Mouse (Mus musculus): ENCODE data around the gene Amph.

Gene Amph

GRCm38 (mm10) chr13:19139771-19140170 is 191.8 kb downstream of the Amph start:
- DNase-seq (ENCODE audit: low spot score in 2 of 2): no peak

GRCm38 (mm10) chr13:19143766-19144165 is 195.8 kb downstream of the Amph start:
- DNase-seq (ENCODE audit: low spot score in 2 of 2): no peak

DNA sequence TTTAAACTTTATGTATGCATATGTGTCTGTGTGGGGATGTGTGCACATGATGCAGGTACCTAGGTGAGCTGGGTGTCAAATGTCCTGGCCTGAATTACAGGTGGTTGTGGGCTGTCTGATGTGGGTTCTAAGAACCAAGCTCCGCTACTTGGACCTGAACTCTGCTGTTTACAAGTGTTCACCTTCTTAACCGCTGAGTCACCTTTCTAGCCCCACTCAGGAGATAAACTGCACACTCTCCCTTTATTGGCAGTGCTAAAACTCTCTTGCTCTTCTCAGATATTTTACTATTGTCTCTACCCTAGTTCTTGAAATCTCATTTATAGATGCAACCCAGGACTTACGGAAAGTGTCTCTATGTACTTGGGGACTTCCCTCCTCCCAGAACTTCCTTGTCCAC is 199.5 kb downstream of the Amph start:
- no peak for DNase-seq (ENCODE audit: low spot score in 2 of 2)

GRCm38 (mm10) chr13:19149574-19149973 is 201.6 kb downstream of the Amph start:
- DNase-seq (ENCODE audit: low spot score in 2 of 2): no peak

- no peak for DNase-seq (ENCODE audit: low spot score in 2 of 2)
Measured at GRCm38 (mm10) chr13:19150438-19151301, 202.7 kb downstream of the Amph start.

GRCm38 (mm10) chr13:19152126-19152525 is 204.1 kb downstream of the Amph start:
- DNase-seq (ENCODE audit: low spot score in 2 of 2): no peak

DNA sequence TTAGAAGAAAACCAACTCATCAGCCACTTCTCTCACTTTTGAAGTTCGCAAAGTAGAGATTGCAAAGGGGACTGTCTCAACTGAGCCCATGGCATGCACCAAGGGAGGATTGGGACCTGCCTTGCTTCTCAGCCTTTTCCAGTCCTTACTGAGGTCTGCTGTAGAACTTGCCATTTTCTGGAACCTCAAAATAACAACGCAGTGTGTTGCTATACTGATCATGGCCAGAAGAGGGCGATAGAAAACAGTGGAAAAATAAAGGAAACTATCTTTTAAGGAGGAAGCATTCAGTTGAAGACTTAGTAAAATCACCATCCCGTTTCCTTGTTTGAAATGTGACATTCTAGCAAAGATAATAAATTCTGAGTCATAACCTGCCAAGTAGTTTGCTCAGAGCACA is 210.5 kb downstream of the Amph start:
- DNase-seq (ENCODE audit: low spot score in 2 of 2): peak in 1 of 2 experiments; percentile 16

- no peak for DNase-seq (ENCODE audit: low spot score in 2 of 2)
Measured at GRCm38 (mm10) chr13:19160616-19161015, 212.6 kb downstream of the Amph start.

DNA sequence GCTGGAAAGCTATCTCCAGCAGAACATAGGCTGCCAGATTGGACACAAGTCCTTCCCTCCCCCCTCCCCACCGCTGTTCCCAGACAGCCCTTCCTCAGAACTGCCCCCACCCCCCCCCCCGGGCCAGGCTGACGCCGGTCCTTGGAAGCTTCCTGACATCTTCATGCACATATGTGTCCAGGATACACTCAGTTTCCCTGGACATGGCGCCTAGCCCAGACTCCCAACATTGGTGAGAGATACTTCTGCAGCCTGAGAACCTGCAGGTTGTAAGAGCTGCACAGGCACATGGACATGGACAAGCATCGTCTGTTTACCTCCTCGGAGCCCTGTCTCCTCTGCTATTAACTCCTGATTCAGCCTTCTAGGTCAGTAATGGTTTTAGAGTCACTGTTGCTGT is 213.1 kb downstream of the Amph start:
- no peak for DNase-seq (ENCODE audit: low spot score in 2 of 2)

- peak; percentile 11 to 23 for DNase-seq (ENCODE audit: low spot score in 2 of 2)
Measured at GRCm38 (mm10) chr13:19162120-19162519, 214.1 kb downstream of the Amph start.

GRCm38 (mm10) chr13:19177662-19178259 is 229.8 kb downstream of the Amph start:
- peak; percentile 46 to 64 for DNase-seq (ENCODE audit: low spot score in 2 of 2)

DNA sequence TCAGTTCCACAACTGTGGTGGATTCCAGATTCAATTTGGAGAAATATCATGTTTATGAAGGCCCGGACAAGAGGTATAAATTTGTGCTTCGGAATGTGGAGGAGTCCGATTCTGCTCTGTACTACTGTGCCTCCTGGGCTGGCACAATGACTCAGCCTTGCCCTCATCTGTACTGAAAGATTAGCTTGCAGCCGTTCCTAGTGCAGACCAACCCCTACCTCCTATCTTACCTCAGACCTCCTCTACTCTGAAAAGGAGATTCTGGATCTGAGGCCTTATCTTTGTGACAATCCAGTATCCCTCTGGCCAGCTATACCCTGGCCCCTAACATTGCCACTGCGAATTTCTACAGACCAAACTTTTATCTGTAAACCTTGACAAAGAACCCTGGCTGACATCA is 230.3 kb downstream of the Amph start:
- DNase-seq (ENCODE audit: low spot score in 2 of 2): peak; percentile 24 to 46

DNA sequence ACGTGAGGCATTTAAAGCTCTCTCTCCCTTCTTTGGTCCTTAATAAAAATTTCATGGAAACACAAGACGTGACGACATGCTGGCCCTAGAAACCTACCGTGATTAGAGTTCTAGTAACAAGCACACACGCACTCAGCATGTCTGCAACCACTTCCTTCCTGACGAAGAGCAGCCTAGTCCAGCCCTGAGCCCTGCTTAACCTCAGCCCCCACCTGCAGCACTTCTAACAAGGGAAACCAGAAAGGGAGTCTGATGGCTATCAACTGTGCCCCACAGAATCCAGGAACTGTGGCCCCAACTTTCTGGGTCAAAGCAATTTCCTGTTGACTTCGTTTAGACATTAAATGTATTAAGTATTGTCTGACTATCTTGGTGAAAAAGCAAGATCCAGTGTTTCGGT is 234.3 kb downstream of the Amph start:
- peak; percentile 50 to 58 for DNase-seq (ENCODE audit: low spot score in 2 of 2)

DNA sequence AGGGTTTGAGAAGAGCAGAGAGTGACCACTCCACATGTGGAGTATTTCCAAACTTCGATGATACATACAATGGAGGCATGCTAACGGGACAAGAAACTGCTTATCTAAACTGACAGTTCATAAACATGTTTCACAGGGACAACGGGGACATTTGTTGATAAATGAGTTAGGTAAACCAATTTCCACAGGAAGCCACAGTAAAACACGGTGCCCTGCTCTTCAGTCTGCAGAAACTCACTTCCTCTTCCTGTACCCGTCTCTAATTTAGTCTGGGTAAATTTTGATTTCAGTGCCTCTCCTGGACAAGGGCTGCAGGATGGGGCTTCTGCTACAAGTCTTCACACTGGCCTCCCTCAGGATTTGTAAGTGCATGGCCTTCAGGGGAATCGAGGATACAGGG is 242.0 kb downstream of the Amph start:
- peak; percentile 10 for DNase-seq (ENCODE audit: low spot score in 2 of 2)

- DNase-seq (ENCODE audit: low spot score in 2 of 2): no peak
Measured at GRCm38 (mm10) chr13:19194803-19195202, 246.8 kb downstream of the Amph start.

GRCm38 (mm10) chr13:19195456-19195855 is 247.5 kb downstream of the Amph start:
- no peak for DNase-seq (ENCODE audit: low spot score in 2 of 2)
